Mouse (Mus musculus): ENCODE data around the gene Ift22.

- TF ChIP-seq TCF12 (IDR thresholded peaks at IDR 0.05; ENCODE audit: insufficient read depth, poor library complexity, severe bottlenecking) (no peak), CEBPB (IDR thresholded peaks at IDR 0.05; ENCODE audit: insufficient read depth, poor library complexity, severe bottlenecking) (no peak), POLR2A (IDR thresholded peaks at IDR 0.05; ENCODE audit: insufficient read length, low read depth) (no peak), POLR2AphosphoS2 (IDR thresholded peaks at IDR 0.05; ENCODE audit: insufficient read length, low read depth) (no peak), TCF3 (IDR thresholded peaks at IDR 0.05; ENCODE audit: insufficient read length, low read depth) (no peak), SRF (IDR thresholded peaks at IDR 0.05; ENCODE audit: control insufficient read depth, insufficient read length, low read depth) (no peak), MYOD1 (IDR thresholded peaks at IDR 0.05; ENCODE audit: control insufficient read depth in 1 of 3, insufficient read length in 2 of 3, low read depth in 2 of 3) (no peak), E2F4 (IDR thresholded peaks at IDR 0.05; ENCODE audit: insufficient read depth) (no peak), MYOG (IDR thresholded peaks at IDR 0.05; ENCODE audit: control insufficient read depth in 1 of 3, insufficient read depth in 1 of 3, insufficient read length in 2 of 3, low read depth in 2 of 3) (no peak)
These were observed 29.7 kb downstream of the Ift22 start for GRCm38 (mm10) chr5:136937621-136938020.
